Mouse (Mus musculus): ENCODE measurements at regions not wholly inside any gene's neighbourhood (a gene's known extent, or its start where the extent isn't known, plus 50 kb on each side); places are given as distances from the start of the nearest gene placed in this dataset.

DNA sequence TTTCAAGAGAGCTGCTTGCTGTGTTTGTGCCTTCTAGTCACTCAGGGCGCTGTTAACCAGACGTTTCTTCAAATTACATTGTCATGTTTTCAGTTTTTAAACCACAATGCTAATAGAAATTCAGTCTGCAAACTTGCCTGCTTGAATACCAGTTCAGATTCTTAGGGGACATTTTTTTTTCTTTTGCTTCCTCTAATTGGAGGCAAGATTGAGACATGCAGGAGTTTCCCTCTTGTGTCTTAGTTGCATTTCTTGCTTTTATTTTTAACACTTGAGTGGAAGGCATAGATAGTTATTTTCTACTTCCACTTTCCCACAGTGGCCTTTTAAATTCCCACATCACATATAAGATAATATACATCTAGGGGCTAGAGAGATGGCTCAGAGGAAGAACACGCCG lies 246.8 kb downstream of the Grpr start:
- no peak for DNase-seq (ENCODE audit: low read depth, low spot score)

- no peak for DNase-seq (ENCODE audit: low read depth, low spot score)
Measured at GRCm38 (mm10) chrX:163301045-163301444, 248.4 kb downstream of the Grpr start.

DNA sequence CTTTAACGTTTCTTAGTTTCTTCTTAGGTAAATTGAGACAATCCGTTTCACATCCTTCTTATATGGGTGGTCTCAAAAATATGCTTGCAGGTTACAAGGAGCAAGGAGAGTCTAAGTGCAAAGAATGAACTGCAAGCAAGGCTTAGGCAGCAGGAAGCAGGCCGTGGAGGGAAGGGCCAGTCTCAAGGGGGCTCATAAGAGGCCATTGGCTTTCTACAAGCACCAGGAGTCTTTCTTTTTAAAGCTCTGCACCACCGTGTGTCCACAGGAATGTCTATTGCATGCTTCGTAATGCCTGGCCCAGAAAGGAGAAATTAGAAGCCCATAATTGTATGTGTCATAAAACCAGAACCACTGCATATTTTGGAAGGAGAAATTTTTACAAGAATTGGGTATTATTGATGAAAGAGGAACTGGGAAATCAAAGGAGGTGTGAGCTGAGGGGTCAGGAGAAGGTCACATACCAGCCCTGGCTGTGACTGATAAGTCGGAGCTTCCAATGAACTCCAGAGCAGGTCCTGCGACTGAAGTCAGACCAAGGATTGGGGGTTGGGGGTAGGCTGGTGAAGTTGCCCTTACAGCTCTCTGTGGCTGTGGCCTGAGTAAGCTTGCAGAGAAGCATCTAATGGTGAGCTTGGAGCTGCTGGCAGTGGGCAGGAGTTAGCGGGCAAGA lies 252.4 kb downstream of the Grpr start:
- DNase-seq (ENCODE audit: low read depth, low spot score): no peak

DNA sequence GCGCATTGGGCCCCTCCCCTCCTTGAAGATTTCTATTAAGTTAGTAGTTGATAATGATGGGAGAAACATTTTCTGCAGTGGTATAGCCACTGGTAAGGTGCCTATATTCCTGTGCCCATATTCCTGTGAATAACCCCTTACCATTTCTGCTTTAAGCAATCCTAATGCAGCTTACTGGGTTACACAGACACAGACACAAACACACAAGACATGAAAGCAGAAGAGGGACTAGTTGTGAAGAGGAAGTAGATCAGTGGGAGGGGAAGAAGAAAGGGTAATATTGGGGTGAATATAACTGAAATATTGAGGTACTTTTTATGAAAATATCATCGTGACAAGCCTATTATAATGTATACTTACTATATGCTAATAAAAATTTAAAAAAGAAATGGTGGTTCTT lies 288.2 kb downstream of the Grpr start:
- DNase-seq (ENCODE audit: low read depth, low spot score): no peak

- no peak for DNase-seq (ENCODE audit: low read depth, low spot score)
Measured at GRCm38 (mm10) chrX:163253048-163253447, 288.6 kb upstream of the S100g start.

DNA sequence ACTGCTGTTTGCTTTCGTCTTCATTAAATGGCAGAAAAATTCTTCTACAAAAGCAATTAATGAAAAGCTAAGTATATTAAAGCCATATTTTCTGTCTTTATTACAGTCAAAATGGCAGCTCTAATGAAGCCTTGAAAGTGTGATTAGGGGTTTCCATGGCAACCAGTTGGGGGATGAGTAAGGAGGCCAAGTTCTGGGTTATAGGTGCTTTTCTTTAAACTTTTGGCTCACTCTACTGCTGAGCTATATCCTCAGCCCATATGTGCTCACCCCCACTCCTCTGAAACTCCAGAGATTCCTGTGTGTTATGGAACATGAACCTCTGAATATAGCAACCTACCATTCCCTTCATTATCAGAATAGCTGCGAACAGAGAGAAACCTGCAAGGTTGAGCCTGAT lies 240.9 kb upstream of the S100g start:
- no peak for DNase-seq (ENCODE audit: low read depth, low spot score)

DNA sequence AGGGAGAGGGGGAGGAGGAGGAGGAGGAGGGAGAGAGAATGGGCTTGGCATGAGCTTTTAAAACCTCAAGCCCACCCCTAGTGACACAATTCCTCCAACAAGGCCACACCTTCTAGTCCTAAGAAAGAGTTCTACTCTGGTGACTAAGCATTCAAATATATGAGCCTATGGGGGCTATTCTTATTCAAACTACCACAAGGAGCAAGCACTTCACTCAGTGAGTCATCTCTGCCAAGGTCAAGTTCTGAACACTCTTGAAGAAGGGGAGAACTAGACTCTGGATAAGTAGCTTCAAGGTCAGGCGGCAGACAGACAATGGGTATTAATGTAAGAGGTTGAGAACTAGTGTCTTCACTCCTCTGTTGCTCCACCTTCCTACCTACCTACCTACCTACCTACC lies 239.0 kb upstream of the S100g start:
- DNase-seq (ENCODE audit: low read depth, low spot score): no peak

GRCm38 (mm10) chrX:163181588-163181987 lies 217.2 kb upstream of the S100g start:
- DNase-seq (ENCODE audit: low read depth, low spot score): no peak

GRCm38 (mm10) chrX:163164810-163165209 lies 200.4 kb upstream of the S100g start:
- no peak for DNase-seq (ENCODE audit: low read depth, low spot score)

DNA sequence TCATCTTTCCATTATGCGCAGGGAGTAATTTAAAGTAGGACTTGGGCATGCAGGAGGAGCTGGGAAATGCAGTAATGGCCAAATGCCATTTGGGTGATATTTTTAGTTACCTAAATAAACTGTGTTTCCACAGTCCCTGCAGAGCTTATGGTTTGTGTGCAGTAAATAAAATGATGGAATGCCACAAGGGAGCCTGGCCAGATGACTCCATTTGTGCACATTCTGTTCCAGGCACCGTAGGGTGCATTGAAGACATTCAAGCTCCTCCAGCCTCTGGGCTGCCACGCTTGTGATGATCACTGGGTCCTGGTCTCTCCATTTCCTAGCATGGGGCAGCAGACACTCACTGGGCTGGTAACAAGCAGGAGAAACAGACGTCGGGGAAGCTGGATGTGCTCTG lies 190.9 kb upstream of the S100g start:
- peak; percentile 11 for DNase-seq (ENCODE audit: low read depth, low spot score)

GRCm38 (mm10) chrX:163151970-163152369 lies 187.6 kb upstream of the S100g start:
- no peak for DNase-seq (ENCODE audit: low read depth, low spot score)

DNA sequence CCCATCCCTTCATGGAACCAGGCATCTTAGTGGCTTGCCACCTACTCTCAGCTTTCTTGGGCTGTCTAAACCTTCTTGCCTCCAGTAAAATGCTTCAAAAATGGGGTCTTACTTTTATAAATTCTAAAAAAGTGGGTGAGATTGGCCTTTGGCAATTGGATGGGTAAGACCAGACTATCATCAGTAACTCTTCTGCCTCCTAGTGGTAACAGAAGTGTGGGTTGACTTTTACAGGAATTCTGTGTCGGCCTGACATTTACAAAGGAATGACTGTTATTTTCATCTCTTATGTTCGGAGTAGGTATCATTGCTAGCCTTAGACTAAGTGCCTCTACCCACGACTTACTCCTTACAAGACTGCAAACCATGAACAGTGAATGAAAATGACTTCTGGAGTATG lies 180.1 kb upstream of the S100g start:
- no peak for DNase-seq (ENCODE audit: low read depth, low spot score)

DNA sequence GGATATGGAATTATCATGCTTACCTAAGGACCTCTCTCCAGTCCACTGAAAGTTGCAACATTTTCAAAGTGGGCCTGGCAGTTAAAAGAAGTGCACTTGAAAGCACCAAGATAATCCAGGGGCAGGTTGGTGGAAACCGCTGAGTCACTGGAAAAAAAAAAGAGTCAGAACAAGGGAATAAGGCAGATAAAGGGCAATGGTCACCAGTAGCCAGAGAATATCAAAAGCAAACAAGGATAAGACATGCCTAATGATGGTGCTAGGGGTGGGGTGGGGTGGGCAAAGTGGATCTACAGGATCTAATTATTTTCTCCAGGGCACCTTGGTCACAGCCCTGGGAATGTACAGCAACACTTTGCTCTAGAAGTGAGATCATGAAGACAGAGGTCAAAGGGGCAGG lies 175.1 kb upstream of the S100g start:
- no peak for DNase-seq (ENCODE audit: low read depth, low spot score)

DNA sequence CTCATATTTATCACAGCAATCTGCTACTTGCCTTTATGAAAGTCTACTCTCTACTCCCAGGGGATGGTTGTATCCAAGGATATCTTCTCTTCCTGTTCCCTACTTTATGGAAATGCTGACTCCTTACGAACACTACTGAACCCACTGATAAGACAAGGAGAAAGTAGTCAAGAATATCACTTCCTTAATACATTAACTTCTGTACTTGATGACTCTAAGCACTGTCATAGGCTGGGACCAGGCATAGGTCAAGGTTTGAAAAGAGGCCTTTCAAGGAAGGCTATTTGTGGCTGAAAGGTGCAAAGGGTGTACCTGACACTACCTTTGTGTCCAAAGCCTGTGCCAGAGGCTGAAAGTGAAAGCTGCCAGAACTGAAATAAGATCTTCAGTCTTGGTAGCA lies 164.2 kb upstream of the S100g start:
- DNase-seq (ENCODE audit: low read depth, low spot score): no peak

DNA sequence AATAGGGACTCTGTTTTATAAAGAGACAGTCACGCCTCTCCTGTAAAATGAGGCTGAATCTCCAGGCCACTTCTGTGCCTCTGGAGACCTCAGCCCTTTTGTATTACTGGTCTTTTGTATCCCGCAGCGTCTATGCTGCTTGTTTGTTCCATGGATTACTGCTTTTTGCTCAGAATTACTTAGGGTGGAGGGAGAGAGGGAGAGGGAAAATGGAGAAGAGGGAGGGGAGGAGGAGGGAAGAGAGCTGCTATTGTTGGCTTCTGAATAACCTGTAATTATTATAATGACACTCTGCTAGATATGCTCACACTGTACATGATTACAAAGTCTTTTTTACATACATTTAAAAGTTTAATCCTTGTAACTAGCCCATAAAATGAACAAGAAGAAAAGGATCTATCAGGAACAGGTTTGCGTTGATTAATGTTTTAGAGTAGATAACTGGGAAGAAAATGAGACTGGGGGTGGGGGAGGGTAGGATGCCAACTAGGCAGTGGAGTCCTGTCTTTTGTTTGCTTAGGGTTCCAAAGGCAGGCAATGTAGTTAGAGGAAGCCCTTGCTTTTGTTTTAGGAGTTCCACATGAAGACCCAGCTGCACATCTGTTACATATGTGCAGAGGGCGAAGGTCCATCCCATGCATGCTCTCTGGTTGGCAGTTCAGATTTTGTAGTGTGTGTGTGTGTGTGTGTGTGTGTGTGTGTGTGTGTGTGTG lies 153.4 kb upstream of the S100g start:
- no peak for DNase-seq (ENCODE audit: low read depth, low spot score)

GRCm38 (mm10) chrX:163117237-163117636 lies 152.8 kb upstream of the S100g start:
- DNase-seq (ENCODE audit: low read depth, low spot score): no peak

DNA sequence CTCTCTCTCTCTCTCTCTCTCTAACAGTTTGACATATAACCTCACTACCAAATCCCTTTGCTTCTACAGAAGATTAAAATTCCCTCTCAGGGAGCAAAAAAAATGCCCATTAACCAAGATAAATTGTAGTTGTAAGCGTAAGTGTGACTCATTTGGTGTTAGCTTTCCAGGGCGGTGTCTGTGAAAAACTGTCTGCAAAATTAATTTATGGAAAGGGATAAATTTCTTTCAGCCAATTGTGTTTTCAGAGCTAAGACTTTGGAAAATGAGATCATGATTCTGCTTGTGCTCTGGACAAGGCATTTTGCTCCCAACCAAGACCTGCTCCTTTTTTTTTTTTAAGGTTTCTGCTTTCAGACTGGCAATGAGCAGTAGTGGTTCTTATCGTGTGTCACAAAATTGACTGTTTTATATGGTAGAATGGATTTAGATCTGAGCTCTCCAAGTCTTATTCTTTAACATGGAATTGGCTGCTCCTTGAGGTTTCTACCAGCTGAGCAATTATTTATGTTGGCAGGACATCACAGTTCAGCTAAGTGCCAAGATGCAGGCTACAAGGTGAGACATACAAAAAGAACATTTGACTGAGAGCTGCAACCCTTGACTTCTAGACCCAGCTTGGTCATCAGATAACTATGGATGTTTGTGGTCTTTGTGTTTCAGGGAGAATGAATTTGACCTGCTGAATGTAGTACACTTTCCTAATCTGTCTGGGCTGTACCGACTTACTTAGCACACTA lies 130.8 kb upstream of the S100g start:
- no peak for DNase-seq (ENCODE audit: low read depth, low spot score)
